Mouse (Mus musculus) megakaryocyte progenitor cell, adult 5-6 weeks (primary cell): ENCODE data around the gene Ppef2. TPM values are rescaled to one million over a fixed set of nuclear protein-coding genes. Genes with fewer than 3 reads are reported as not detected.

Experiments used
- ATAC-seq: replicated peaks from 2 replicates; pipeline ENCODE4 v1.8.0; 2016; ENCODE audit warnings: mild to moderate bottlenecking, moderate TSS enrichment, inconsistent platforms; ENCODE audit not compliant: poor library complexity
- total RNA-seq, 2 experiments: library from RNA; stranded (forward) in 1 of 2; stranded (reverse) in 1 of 2; fragments of 157-497, 149-512 nt in 1 of 2; fragments of 200-1000 nt in 1 of 2; gene quantifications; 2 replicates each; pipeline versions ENCODE4 v1.2.3 to v1.2.4; 2015 to 2017

Ppef2 gene
- total RNA-seq (2015) (0.99 TPM in 1 of 2 replicates, not detected in the other), total RNA-seq (2017) (0.37 TPM in 1 of 2 replicates, not detected in the other)

DNA sequence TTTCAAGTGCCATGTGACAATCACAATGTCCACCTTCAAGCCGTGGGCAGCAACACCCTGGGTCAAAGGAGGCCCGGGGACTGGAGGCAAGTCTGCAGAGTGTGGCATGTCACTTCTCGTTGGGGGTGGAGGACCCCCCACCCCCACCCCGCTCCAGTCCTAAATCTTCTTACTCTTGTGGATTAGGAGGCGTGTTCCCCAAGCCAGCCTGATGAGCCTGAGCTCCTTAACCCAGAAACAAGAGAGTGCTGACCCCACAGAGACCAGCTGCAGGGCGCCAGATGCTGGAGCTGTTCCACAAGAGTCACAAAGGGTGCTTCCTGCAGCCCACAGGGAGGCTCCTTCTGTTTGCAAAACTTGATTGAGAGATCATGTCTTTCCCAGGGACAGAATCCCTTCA is at the start of gene Ppef2:
Gene Ppef2 (minus strand): TSS at position 61 of the 400 bp plus-strand sequence.
- no peak; the same call in 1 of the 2 replicates for ATAC-seq

DNA sequence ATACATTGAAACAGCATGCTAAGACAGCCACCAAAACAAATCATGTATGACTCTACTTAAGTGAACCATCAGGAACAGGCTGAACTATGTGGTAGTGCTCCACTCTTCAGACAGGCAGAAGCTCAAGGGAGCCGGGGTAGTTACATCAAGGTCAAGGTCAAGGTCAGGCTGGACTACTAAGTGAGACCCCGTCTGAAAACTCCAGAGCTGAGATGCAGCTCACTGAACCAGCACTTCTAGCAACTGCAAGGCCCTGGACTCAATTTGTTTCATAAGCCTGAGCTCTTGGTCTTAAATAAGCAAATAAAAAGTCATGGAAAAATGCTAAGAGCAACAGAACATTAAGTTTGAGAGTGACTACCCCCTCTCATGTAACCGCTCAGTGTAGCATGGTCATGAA is 48.2 kb upstream of the Ppef2 start:
- no peak for ATAC-seq

DNA sequence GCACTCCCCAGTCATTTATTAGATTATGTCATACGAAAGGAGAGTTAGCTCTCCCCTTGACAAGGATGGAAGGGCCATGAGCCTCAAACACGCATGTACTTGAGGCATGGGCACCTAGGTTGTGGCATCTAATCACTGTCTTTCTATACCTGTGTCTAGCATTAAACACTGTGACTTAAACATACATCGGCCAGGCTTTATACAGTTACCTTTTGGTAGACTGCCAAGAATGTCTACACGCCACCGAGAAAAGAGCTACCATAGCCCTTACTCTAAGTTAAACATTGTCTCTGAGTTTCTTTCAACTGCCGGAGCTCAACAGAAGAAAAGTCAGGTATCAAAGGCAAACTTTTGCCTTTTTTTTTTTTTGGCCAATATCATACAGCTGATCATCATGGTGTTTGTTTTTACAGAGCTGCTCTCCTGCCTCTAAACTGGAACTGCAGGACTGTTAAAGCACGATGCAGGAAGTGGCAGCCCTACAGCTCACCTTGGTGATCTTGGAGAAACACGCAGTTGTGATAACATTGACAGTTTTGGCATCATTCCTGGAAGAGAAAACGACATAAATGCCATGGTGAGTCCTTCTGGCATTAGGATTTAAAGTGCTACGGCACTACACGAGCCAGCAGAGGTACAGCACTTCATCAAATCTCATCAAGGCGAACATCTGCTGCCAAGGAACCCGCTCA is 46.2 kb upstream of the Ppef2 start:
- ATAC-seq, result no peak

DNA sequence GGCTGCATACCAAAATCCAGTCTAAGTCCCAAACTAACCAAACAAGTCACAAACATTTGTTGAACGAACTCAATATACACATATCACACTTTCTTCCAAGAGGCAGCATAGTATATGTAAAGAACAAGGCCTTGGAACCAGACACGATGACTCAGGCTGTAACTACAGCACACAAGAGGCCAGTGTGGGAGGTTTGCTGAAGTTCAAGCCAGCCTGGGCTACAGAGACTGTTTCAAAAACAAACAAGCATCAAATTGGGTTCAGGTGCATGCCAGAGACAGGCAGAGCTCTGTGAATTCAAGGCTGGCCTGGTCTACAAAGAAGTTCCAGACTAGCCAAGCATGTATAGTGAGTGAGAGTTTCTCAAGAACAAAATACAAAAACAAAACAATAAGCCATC is 38.4 kb upstream of the Ppef2 start:
- no peak for ATAC-seq

DNA sequence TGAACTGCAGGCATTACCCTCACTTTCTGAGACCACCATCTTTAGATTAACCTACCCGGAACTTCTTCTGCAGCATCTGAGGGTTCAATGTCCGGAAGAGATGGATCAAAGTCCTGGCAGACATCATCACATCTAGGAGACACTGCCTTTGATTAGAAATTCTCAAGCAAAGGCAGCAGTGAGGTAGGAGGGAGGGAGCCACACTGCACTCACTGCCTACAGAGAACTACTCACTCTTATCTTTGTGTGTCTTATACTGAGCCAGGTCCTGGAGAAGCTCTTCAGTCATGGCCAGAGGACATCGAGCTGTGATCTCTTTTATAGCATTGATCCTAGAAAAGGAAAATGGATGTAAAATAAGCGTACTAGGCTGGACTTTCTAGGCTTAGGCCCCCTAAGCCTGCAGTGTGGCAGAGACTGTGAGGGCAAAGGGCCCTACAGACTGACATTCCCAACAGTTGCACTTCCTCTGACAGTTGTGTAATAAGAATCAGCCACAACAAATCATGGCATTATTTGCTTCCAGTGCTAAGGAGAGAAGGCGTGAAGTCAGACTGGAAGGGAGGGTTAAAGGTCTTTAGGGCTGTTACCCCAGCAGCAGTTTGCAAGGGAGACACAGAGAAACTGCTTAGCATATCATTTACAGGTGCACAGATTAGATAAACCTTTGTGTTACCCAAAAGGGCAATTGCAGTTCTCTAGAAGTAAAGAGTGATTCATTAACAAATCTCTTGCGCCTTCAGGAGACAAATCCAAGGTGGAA is 35.8 kb upstream of the Ppef2 start:
- ATAC-seq, result peak; percentile 37; the same call in 1 of the 2 replicates

DNA sequence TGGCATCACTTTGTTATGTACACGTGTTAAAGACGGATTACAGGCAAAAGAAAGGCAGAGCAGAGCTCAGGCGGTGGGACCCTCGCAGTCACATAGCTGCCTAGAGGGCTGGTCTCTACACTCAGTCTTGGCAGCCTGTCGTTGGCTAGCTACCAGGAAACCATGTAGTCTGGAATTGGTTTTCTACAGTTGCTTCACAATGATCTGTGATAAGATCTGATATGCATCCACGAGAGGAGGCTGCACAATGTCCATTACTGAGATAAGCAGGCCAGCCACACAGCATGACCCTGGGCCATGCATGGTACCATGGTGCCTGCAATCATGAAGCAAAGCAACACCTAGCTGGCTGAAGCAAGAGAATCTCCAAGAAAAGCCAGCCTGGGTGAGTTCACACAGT is 31.8 kb upstream of the Ppef2 start:
- ATAC-seq, result no peak

DNA sequence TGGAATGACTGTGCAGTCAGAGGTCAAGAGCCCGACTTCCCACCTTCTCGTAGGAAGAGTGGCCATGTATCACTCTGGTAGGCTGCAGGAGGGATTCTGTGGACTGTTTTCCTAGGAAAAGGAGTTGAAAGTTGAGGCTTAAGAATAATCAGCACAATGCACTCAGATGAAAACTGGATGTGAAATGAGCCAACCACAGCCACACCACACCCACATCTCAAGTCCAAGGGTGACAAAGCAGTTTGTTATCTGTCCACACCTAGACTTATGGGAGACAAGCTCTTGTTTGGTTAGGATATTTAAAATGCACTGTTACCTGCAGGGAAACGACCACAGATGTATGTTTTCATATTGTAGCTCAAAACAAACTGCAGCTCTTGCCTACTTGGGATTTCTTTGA is 27.0 kb upstream of the Ppef2 start:
- ATAC-seq, result peak; percentile 70

DNA sequence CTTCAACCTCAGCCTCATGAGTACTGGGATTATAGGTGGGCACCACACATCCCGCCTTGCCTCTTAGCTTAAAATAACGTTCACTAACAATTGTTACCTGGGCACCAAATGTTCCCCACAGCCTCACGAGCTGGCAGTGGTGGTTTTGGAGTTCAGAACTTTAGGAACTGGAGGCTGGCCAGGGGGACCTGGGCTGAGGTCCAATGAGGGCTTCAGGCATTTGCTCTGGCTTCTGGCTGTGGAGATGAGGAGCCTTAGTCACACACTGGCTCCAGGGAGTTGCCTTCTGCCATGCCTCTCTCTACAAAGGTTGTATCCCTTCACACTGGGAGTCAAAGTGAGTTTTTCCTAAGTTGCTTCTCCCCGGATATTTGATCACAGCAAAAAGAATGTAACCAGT is 26.5 kb upstream of the Ppef2 start:
- no peak for ATAC-seq

DNA sequence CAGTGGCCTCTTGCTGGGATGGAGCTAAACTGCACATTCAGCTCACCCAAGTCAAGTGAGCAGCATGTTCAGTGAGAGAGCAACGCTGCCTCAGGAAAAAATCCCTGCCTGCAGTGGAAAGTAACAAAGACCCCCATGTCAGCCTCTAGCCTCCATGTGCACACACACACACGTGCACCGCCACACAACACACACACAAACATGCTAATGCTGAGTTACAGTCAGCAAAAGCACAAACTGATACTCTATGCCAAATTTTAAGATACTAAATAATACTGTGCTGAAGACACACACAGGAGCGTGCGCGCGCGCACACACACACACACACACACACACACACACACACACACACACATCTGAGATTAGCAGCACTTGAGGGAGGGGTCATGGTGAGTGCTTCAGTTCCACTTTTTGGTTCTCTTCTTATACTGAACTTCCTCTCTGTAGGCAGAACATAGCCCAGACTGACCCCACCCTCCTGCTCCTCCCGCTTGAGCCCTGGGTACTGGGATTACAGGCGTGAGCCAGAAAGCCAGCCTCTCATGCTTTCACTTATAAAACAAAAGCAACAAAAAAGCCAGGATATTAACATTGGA is 23.0 kb upstream of the Ppef2 start:
- peak; percentile 68 for ATAC-seq

DNA sequence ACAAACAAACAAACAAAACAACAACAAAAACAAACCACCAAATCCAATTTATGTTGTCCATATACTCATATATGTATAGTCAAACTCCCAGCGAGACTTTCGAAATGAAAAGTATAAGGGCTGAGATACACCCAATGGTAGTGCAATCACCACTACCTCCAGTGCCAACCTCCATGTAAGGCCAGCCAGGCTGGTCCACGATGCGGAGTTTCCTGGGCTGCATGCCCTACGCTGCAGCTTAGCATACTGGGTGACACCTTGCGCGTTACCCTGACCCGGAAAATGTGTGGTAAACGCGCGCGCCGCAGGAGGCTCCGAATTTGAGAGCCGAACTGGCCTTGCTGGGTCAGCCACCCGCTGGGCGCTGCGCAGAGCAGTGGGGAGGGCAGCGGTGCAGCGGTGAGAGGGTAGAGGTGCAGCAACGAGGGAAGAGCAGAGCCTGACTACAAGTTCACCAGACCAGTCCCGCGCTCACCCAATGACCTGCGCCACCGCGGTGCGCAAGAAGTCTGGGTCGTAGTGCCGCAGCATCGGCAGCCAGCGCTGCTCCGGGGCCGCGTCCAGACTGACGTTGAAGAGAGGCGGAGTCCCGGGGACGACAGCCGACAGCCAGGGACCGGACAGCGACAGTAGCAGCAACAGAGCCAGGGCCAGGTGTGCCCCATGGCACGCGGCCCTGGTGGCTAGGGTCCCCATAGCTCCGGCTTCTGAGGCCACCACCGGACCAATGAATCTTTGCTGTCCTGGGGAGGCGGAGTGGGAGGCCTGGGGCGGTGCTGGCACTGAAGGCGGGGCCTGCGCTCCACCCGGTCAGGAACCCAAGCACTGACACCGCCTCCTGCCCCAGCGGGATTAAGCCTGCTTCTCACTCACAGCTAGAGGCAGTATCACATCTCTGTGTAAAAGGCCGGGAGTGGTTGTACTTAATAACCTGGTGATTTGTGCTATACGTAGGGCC is 21.6 kb upstream of the Ppef2 start, which contains the start of gene Naaa:
Gene Naaa (minus strand): TSS at position 734 of the 958 bp plus-strand sequence.
- ATAC-seq, result peak; percentile 83

DNA sequence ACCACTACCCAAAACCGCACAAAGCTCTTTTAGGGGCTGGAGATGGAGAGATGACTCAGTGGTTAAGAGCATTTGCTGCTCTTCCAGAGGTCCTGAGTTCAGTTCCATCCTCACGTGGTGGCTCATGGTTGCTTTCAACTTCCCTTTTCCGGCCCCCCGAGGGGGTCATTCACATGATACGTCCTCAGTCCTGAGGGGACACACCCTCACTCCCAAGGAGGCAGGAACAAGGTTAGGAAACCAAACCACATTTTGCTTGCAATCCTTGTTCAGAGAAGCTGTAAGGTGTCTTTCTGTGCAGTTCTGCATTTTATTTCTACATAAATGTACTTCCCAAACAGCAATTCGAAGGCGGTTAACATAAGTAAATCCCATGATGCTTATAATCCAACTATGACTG is 14.4 kb upstream of the Ppef2 start:
- peak; percentile 91 for ATAC-seq

DNA sequence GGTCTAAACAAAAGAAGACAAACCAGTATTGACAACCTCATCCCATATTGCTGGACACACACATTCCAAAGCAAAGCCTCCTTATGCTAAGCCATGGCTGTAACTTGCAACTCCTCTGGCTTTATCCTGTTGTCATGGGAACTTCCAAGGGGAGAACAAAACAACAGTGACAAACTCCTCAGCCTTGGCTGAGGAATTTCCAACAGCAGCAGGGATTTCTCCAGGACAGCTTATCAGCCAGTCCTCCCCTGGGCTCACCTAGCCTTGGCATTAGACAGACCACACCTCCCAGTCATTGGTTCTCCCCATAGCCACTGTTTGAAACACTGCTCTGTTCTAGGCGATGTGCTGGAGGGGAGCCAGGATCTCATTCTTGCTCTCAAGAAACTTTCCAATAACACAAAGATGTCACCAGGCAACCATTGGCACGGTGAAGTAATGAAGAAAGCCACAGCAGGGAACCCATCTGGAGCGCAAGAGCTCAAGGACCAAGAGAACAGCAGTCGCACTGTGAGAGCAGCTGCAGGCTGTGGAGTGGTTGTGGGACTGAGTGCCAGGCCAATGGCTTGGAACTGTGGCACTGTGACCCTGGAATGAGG is 7.8 kb upstream of the Ppef2 start:
- ATAC-seq, result no peak

DNA sequence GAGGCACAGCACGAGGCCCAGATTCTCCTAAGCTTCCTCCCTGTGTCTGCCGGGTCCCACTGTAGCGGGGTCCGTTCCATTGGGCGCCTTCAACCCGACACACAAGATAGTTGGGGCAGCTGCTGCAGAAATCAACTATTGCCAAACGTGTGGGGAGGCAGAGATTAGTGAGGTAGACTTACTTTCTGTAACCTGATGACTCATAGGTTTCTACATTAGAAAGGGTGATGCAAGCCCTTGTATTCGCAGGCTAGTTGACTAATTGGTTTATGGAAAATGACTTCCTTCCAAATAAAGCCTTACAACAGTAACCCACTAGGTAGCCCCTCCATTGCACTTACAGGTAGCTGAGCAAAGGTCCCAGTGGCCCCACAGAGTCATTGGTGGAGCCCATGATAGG is 6.6 kb upstream of the Ppef2 start:
- ATAC-seq, result peak; percentile 75

DNA sequence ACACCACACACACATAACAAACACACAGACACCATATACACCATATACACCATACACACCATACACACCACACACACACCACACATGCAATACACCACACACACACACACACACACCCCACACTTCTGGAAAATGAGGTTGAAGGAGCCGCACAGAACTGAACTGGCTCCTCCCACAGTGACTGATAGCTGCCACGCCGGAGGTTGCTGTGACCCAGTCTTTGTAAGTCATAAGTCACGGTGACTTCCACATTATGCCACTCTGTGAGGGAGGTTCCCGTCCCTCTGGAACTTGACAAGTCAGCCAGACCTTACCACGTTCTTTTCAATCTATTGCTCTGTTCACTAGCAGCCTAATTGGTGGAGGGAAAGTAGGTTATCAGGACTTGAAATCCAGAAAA is 1.6 kb downstream of the Ppef2 start:
- peak; percentile 70 for ATAC-seq

DNA sequence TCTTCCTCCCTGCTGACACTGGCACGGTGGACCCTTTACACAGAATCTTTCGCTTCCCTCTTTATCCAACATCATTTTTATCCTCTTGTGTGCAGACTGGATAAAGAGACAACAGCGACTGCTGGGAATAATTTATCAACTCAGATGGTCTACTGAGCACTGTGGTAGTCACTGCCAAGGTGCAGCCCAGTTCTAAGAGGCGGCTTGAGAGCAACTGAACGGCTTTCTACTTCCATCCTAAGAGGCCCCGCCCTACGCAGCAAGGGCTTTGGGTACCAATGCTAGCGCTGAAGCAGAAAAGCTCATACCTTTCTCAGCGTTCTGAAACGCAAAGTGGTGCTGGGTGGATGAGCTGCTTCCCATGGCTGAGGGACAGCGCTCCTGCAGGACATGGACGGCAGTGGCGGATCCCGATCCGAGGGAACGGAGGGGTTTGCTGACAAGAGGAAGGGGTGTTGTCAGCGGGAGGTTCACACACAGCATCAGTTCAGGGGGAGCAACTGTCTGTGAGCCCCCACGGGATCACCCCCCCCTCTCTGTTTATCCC is 3.2 kb downstream of the Ppef2 start:
- no peak for ATAC-seq

DNA sequence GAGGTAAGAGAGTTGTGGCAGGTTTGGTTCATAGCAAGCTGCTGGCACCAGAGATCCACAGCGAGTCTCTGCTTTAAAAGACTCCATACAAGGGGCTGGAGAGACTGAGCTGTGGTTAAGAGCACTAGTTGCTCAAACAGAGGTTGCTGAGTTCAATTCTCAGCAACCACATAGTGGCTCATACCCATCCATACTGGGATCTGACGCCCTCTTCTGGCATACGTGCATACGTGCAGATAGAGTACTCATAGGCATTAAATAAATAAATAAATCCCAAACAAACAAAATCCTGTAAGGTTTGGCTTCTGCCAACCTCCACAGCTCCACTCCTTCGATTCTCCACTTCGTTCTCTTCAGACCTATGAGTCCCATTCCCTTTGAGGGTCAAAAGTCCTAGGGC is 4.0 kb downstream of the Ppef2 start:
- no peak for ATAC-seq

DNA sequence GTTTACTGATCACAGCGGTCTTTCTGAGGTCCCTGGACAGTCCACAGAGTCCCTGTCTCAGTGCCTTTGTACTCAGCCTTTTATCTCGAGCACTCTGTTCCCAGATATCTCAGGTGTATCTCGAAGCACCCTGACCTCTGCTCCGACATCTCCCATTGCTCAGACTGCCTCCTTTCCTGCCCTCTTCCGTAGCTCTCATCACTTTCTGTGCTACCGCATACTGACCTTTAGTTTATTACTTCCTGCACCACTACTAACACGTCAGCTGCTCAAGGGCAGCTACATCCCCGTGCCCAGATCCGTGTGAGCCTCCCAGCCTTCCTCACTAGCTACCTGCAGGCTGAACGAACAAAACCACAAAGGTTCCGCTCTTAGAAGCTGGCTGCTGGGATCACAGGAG is 7.5 kb downstream of the Ppef2 start:
- ATAC-seq, result no peak

DNA sequence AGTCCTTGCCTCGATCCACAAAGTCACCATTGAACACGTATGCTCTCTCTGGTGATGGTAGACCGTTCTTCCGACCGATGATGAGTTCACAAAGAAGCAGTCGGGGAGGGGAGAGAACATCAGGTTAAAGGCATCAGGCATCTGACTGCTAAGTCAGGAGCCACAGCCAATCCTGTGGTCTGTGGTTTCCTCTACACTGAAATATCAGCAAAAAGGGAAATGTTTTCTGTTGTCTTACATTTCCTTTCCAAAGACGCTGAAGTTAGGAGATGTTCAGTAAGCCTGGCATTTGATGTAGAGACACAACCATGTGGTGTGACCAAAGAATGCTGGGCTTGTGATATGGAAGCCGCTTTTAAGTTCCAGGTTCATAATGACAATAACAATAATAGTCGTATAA is 10.6 kb downstream of the Ppef2 start:
- ATAC-seq, result peak; percentile 95

DNA sequence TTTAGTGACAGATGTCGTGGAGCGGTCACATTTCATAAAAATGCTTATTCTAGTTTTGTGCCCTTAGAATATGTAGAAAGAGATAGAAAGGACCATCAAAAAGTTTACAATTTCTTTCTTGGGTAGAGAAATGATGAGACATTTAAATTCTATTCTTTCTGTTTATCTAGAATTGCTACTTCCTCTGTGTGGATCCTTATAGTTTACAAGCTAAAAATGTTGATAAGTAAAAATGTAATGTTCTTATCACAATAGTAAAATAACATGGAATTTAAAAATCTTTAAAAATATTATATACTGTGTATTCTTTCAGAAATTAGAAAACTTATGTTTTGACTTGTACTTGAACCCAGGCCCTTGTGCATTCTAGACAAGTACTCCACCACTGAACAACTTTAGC is 11.2 kb downstream of the Ppef2 start:
- ATAC-seq, result no peak

DNA sequence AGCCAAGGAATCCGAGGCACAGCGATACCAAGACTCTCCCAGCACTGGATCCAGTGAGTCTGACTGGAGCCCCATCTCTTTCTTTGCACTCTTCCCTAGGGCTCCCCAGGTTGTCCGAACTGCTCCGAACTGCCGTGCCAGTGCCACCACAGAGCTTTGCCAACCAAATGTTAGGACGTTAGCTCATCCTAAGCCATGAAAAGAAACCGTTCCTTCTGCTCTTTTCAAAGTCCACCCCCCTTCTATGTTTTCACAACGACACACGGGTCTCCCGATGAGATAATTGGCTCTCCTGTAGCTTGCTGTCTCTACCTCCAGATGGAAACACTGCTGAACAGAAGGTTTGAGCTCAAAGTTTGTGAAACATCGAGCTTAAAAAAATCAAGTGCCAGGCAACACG is 15.3 kb downstream of the Ppef2 start:
- ATAC-seq, result no peak
